Mouse (Mus musculus) Patski (cell line): ENCODE data around the gene Gli3. TPM values are rescaled to one million over a fixed set of nuclear protein-coding genes. Genes with fewer than 3 reads are reported as not detected.

Source experiments
- ATAC-seq: fragments of 100-300 bp; one replicate; pipeline ENCODE4 v1.8.0; 2021
- CTCF ChIA-PET: fragments of 350-600 bp; sonication (Branson Sonifier 250); formaldehyde crosslinking; loops from one replicate; lab custom pipeline; 2022; ENCODE audit warnings: inconsistent platforms; lab: Charles Lee
- POLR2A ChIA-PET: fragments of 350-600 bp; sonication (Branson Sonifier 250); formaldehyde crosslinking; loops from one replicate; lab custom pipeline; 2022; ENCODE audit warnings: antibody characterized with exemption, inconsistent platforms; lab: Charles Lee
- DNase-seq: peaks from one replicate; pipeline ENCODE4 v3.0.0-alpha.2; 2011; ENCODE audit warnings: low read depth, low spot score
- H3K27me3 ChIP-seq: fragments of 371-371 bp; one replicate; pipeline ENCODE4 v1.5.1; 2021
- CTCF ChIP-seq: fragments of 100-300 bp; IDR thresholded peaks from one replicate; pipeline ENCODE4 v1.5.1; 2021
- in situ Hi-C: fragments of 300-500 bp; cut with MboI; formaldehyde crosslinking; loops from 3 replicates; pipeline ENCODE4 v1.11.1; 2018; ENCODE audit warnings: low pct_unique_long_range_greater_than_20kb, mixed read lengths
- polyA plus RNA-seq: library from polyadenylated mRNA; unstranded; gene quantifications from one replicate; pipeline ENCODE4 v1.2.3, GENCODE M21; 2021

The Gli3 gene
- polyA plus RNA-seq, 1 experiment from 2014 or later, result 14.7 TPM

DNA sequence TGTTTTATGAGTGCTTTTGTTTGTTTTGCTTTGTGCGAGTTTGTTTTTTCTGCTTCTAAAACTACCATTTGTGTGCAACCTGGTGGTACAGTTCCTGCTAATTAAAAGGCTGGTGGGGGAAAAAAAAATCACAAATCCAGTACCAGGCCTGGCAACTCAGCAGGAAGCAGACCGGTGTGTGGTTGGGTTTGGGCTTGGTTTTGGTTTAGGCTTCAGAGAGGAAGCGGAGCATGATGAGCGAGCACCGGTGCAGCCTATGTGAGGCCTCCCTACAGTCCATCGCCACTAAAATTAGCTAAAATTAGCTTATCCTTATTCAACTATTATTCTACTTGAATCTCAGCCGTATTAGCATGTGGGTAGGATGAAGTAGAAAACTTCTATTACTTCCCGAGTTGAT lies 241.6 kb downstream of the Gli3 start:
- no peaks in the 10 kb centered on the region for H3K27me3 ChIP-seq
- ATAC-seq (no peak), DNase-seq (no peak)
- in situ Hi-C loops, result no loop called here
- POLR2A ChIA-PET, result no interaction called here
- CTCF ChIA-PET, result no interaction called here
- no peak for TF ChIP-seq CTCF

DNA sequence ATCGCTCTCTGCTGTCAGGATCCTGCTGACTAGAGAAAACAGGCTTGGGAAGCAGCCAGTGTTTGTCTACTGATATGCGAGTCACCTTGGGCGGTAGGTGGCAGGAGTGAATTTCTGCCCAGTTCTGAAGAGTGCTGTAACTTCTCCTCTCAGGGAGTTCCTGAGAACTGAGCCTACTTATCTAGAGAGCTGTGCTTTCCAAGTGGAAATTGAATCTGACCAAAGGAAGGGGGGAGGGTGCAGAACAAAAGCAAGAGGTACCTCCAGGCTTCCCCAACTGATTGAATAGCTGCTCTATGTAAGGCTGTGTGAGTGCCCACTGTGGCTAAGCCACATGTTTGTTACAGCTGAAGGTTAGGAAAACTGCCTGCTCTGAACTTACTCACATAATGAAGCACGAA lies 244.4 kb downstream of the Gli3 start:
- no peak for TF ChIP-seq CTCF
- DNase-seq (no peak), ATAC-seq (no peak)
- no peaks in the 10 kb centered on the region for H3K27me3 ChIP-seq
- POLR2A ChIA-PET, result no interaction called here
- in situ Hi-C loops, result no loop called here
- CTCF ChIA-PET, result interaction anchor here (0.7 kb wide), 1 partner anchor 321 kb away, joined by 3 read pairs; no protein-coding TSS in a partner anchor

DNA sequence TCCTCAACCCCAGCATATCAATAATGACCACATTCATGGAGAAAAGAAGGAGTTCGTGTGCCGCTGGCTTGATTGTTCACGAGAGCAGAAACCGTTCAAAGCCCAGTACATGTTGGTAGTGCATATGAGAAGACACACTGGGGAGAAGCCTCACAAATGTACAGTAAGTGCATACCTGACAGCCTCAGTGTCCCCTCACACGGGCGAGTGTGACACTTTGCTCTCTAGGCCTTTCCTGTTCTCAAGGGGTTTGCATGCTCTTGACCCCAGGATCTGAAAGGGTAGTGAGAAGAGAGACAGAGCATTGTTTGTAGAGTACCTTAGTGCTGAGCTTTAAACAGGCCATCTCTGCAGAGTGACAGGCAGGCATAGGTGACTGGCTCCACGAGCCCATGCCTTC lies 250.5 kb downstream of the Gli3 start:
- no peak for TF ChIP-seq CTCF
- DNase-seq (no peak), ATAC-seq (no peak)
- no peaks in the 10 kb centered on the region for H3K27me3 ChIP-seq
- POLR2A ChIA-PET, result no interaction called here
- CTCF ChIA-PET, result no interaction called here
- in situ Hi-C loops, result no loop called here

DNA sequence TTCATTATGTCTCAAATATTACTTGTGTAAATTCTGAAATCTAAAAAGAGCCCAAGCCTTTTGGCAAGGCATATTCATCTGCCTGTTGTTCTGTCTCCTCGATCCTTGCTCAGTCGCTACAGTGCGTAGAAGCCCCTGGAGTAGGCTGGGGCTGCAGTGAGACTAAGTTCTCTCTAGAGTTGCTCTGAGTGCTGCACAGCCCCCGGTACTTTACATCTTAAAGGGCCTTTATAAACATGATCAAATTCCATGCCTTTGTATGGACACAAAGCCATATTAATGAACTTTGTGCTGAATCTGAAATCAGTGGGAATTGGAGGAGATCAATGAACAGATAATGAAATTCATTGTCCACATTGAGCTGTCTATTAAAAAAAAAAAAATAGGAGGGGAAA lies 251.3 kb downstream of the Gli3 start:
- POLR2A ChIA-PET, result no interaction called here
- no peaks in the 10 kb centered on the region for H3K27me3 ChIP-seq
- TF ChIP-seq CTCF, result no peak
- DNase-seq (no peak), ATAC-seq (no peak)
- in situ Hi-C loops, result no loop called here
- CTCF ChIA-PET, result interaction anchor here (1.6 kb wide), 1 partner anchor 176 kb away, joined by 5 read pairs; no protein-coding TSS in a partner anchor

DNA sequence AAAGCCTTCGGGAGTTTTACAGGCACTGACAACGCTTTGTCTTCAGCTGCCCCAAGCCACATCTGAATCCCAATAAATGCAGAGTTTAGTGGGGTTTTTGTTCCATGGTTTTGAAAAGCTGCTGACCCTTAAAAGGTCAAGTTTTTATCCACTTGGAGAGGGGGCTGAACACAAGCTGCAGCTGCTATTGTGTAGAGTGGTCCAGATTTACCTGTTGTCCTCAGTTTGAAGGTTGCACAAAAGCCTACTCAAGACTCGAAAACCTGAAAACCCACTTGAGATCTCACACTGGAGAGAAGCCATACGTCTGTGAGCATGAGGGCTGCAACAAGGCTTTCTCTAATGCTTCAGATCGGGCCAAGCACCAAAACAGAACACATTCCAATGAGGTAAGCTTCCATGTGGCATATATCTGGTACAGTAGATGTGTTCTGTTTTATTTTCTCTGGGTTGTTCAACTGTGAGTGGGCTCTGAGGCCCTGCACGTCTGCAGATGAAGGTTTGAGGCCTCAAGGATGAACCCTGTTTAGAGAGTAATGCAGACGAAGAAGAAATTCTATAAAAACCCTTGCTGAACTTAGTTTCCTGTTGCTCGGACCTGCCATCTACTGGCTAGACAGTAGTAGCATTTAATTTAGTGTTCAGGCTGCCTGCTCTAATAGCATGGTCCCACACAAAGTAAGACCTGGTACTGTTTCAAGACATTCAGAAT lies 251.8 kb downstream of the Gli3 start:
- ChIA-PET POLR2A (no interaction called here), CTCF (interaction anchor here (0.8 to 1.6 kb wide), 6 partner anchors 27 to 247 kb away, joined by 3 to 7 read pairs (median 4); no protein-coding TSS in a partner anchor)
- ATAC-seq, result peak; percentile 51
- no peaks in the 10 kb centered on the region for H3K27me3 ChIP-seq
- in situ Hi-C loops, result loop anchor here (5.0 kb wide), 1 partner anchor 253 kb away; the partner anchor contains the start of gene Gli3
- TF ChIP-seq CTCF, result peak; percentile 71
- no peak for DNase-seq

DNA sequence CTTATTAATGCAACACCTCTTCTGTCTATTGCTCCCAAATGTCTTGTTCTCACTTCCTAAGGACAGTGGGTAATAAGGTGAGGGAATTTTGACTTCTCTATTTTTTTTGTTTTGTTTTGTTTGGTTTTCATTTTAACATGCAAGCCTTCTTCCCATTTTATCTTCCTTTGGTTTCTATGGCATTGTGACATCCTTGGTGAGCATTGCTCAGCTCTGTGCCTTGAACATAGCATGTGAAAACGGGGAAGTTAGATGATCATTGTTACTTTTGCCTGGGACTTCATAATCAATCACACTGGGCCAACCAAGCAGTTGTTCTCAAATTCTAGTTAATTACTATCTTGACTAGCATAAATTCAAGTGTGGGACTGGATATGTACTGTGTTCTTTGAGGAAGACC lies 258.4 kb downstream of the Gli3 start:
- POLR2A ChIA-PET, result no interaction called here
- CTCF ChIA-PET, result no interaction called here
- ATAC-seq (no peak), DNase-seq (no peak)
- H3K27me3 ChIP-seq, result no peaks in the 10 kb centered on the region
- TF ChIP-seq CTCF, result no peak
- in situ Hi-C loops, result no loop called here

DNA sequence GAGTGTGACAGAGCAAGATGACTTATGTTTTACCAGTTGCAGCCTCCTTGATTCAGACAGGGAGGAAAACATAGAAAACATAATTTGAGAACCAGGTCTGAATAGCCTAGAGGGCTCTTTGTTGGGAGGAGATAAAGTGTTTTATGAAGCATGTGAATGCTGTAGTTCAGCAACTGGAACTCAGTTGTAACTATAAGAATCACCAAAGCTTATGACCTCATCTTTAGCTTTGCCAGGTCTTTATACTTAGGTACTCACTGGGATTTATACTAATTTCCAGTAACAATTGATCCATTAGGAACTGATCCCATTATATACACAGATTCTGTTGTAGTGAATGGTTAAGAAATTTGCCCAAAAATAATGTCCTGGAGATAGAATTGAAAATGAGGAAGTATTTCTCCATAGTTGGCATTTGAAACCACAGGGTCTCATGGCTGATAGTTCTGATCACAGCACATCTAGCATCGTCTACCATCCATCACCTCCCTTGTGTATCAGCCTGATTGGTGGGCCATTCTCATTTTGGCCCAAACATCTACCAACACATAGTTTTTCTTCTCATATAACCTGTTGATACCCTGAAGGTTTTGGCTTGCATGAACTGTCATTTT lies 259.8 kb downstream of the Gli3 start:
- ChIA-PET POLR2A (no interaction called here), CTCF (no interaction called here)
- in situ Hi-C loops, result no loop called here
- no peak for TF ChIP-seq CTCF
- DNase-seq (no peak), ATAC-seq (no peak)
- no peaks in the 10 kb centered on the region for H3K27me3 ChIP-seq

DNA sequence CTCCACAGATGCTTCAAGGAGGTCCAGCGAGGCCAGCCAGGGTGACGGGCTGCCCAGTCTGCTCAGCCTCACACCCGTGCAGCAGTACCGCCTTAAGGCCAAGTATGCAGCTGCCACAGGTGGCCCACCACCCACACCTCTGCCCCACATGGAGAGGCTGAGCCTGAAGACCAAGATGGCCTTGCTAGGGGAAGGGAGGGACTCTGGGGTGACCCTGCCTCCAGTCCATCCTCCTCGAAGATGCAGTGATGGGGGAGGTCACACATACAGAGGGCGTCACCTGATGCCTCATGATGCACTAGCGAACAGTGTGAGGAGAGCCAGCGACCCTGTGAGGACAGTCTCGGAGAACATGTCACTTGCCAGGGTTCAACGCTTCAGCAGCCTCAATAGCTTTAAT lies 261.7 kb downstream of the Gli3 start:
- DNase-seq (no peak), ATAC-seq (no peak)
- no peaks in the 10 kb centered on the region for H3K27me3 ChIP-seq
- POLR2A ChIA-PET, result no interaction called here
- in situ Hi-C loops, result no loop called here
- no peak for TF ChIP-seq CTCF
- CTCF ChIA-PET, result no interaction called here

DNA sequence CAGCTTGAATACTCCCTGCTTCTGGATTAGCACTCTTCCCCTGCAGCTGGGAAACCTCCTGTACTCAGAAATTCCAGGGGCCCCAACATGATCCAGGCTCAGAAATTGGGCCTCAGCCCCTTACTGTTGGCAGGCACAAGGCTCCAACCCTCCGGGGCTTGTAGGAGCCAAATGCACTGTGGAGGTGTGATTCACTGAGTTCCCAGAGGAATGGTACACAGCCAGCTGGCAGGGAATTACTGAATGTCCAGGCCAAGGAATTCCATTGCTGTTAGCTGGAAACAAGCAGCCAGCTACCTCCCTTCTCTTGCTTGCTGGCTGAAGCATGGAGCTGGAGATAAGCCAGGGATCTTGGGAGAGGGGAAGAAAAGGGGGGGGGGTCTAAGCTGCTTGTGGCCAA lies 278.7 kb downstream of the Gli3 start:
- in situ Hi-C loops, result no loop called here
- CTCF ChIA-PET, result interaction anchor here (0.7 to 2.3 kb wide), 3 partner anchors 21 to 79 kb away, joined by 3 to 7 read pairs (median 3); no protein-coding TSS in a partner anchor
- no peak for TF ChIP-seq CTCF
- POLR2A ChIA-PET, result interaction anchor here (0.6 kb wide), 1 partner anchor 14 kb away, joined by 3 read pairs; no protein-coding TSS in a partner anchor
- no peaks in the 10 kb centered on the region for H3K27me3 ChIP-seq
- ATAC-seq, result peak; percentile 99
- peak; percentile 79 for DNase-seq

DNA sequence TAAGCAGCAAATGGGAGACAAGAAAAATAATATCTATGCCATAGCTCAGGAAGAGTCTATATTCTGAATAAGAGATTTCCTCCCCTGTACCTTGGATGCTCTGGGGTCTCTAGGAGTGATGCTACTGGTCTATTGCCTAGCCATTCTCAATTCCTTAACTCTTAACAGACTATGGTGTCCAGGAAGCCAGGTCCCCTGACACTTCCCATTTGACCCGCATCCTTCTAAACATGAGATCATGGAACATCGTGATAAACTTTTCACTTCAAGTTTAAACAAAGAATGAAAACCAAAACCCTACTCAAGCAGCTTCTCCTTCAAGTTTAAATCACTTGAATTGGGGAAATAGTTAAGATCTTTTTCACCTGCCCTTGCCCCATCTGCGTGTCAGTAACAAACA lies 279.3 kb downstream of the Gli3 start:
- in situ Hi-C loops, result no loop called here
- ChIA-PET CTCF (interaction anchor here (0.8 to 2.3 kb wide), 2 partner anchors 17 to 27 kb away, joined by 3 to 7 read pairs; no protein-coding TSS in a partner anchor), POLR2A (no interaction called here)
- TF ChIP-seq CTCF, result no peak
- no peak for DNase-seq
- ATAC-seq, result no peak
- H3K27me3 ChIP-seq, result no peaks in the 10 kb centered on the region

DNA sequence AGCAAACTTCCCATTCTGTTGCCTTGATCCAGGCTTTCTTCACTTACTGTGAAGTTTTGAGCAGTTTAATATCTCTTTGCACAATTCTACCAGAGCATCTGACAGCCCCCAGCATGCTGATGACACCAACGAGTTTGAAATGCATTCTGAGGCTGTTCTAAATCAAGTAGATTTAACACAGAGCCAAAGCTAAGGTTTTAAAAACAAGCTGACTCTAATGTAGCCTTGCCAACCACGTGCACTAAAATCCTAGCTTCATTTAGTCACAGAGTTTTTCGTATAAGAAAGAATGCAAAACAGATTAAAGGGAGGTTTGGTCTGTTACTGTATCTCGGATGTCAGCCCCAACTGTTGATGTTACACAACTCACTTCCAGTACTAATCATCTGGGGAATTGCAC lies 279.7 kb downstream of the Gli3 start:
- TF ChIP-seq CTCF, result no peak
- ChIA-PET POLR2A (no interaction called here), CTCF (interaction anchor here (0.8 to 2.3 kb wide), 2 partner anchors 16 to 27 kb away, joined by 3 to 7 read pairs; no protein-coding TSS in a partner anchor)
- in situ Hi-C loops, result no loop called here
- no peaks in the 10 kb centered on the region for H3K27me3 ChIP-seq
- ATAC-seq (peak; percentile 33), DNase-seq (no peak)
